Mouse (Mus musculus) intestine, embryonic 14.5 days (tissue): ENCODE data around the gene Ssbp2. TPM values are rescaled to one million over a fixed set of nuclear protein-coding genes. Genes with fewer than 3 reads are reported as not detected.

Experiments
- ATAC-seq: fragments of 200-750 bp; cut with Nextera tagmentation; replicated peaks from 2 replicates; pipeline ENCODE4 v1.8.0; 2017; ENCODE audit warnings: low read depth, moderate number of reproducible peaks, moderate TSS enrichment, moderate library complexity; ENCODE audit not compliant: low FRiP score, low TSS enrichment
- DNase-seq: peaks from one replicate; pipeline ENCODE4 v3.0.0-alpha.2; 2018; ENCODE audit warnings: low spot score
- H3K27ac ChIP-seq: fragments of 300-500 bp; sonication (generic); 2 replicates; pipeline ENCODE4 v1.5.1; 2014; ENCODE audit warnings: low read depth, mild to moderate bottlenecking, control low read depth
- H3K27me3 ChIP-seq: fragments of 300-500 bp; sonication (generic); replicated peaks from 2 replicates; pipeline ENCODE4 v1.6.1; 2014; ENCODE audit warnings: low read length, control low read depth; ENCODE audit not compliant: control insufficient read depth, insufficient read depth
- H3K36me3 ChIP-seq: fragments of 300-500 bp; sonication (generic); 2 replicates; pipeline ENCODE4 v1.6.1; 2014; ENCODE audit warnings: low read length, control low read depth; ENCODE audit not compliant: control insufficient read depth, insufficient read depth
- H3K4me1 ChIP-seq: fragments of 300-500 bp; sonication (generic); replicated peaks from 2 replicates; pipeline ENCODE4 v1.6.1; 2014; ENCODE audit warnings: low read length, control low read depth, mixed read lengths; ENCODE audit not compliant: control insufficient read depth, insufficient read depth
- H3K4me2 ChIP-seq: fragments of 300-500 bp; sonication (generic); 2 replicates; pipeline ENCODE4 v1.6.1; 2014; ENCODE audit warnings: low read length
- H3K4me3 ChIP-seq: fragments of 300-500 bp; sonication (generic); 2 replicates; pipeline ENCODE4 v1.5.1; 2014; ENCODE audit warnings: low read depth, low read length, control low read depth, mixed read lengths
- H3K9ac ChIP-seq: fragments of 300-500 bp; sonication (generic); 2 replicates; pipeline ENCODE4 v1.6.1; 2014; ENCODE audit warnings: mild to moderate bottlenecking, low read length
- H3K9me3 ChIP-seq: fragments of 300-500 bp; sonication (generic); 2 replicates; pipeline ENCODE4 v1.6.1; 2016; ENCODE audit warnings: low read length, control low read depth; ENCODE audit not compliant: control insufficient read depth
- WGBS: fragments of 180-500 bp; shearing (Covaris S2); extraction: QIAGEN DNeasy Blood & Tissue Kit; methylation state at CpG from one replicate; pipeline ENCODE4 v1.1.7; 2014; 5-methylcytosine and 5-hydroxymethylcytosine counted together
- polyA plus RNA-seq: library from polyadenylated mRNA; unstranded; fragments of >200 nt; fragmentation: Nextera tagmentation; extraction: Ambion mirVana; gene quantifications from 2 replicates; pipeline ENCODE4 v1.2.1, GENCODE M21; 2014

The Ssbp2 gene
- polyA plus RNA-seq, 1 experiment from 2014 or later: 110 TPM

GRCm38 (mm10) chr13:91471566-91471965, 11.5 kb downstream of the Ssbp2 start:
- no peak for ATAC-seq
- WGBS: 81% methylated on average over 2 of the region's 2 CpGs

GRCm38 (mm10) chr13:91471980-91472379, 11.9 kb downstream of the Ssbp2 start:
- Histone ChIP-seq H3K4me3 (no peak overlapping the region), H3K4me1 (peaks cover 8% of the 10 kb centered on the region; the same call in 1 of the 2 replicates), H3K27me3 (no peaks in the 10 kb centered on the region), H3K36me3 (no peaks in the 10 kb centered on the region), H3K27ac (no peak overlapping the region), H3K9ac (no peak overlapping the region), H3K9me3 (no peaks in the 10 kb centered on the region), H3K4me2 (no peak overlapping the region)
- 88% methylated on average over 2 of the region's 2 CpGs for WGBS
- DNase-seq (no peak), ATAC-seq (no peak)

More at GRCm38 (mm10) chr13:91471566-91471965, 11.5 kb downstream of the Ssbp2 start:
- DNase-seq: no peak
- Histone ChIP-seq H3K9me3 (no peaks in the 10 kb centered on the region), H3K4me2 (no peak overlapping the region), H3K27ac (no peak overlapping the region), H3K4me1 (peaks cover 8% of the 10 kb centered on the region; the same call in 1 of the 2 replicates), H3K4me3 (no peak overlapping the region), H3K9ac (no peak overlapping the region), H3K36me3 (no peaks in the 10 kb centered on the region), H3K27me3 (no peaks in the 10 kb centered on the region)

GRCm38 (mm10) chr13:91473527-91473926, 13.4 kb downstream of the Ssbp2 start:
- Histone ChIP-seq H3K9ac (no peak overlapping the region), H3K4me1 (peaks cover 15% of the 10 kb centered on the region), H3K9me3 (no peaks in the 10 kb centered on the region), H3K27me3 (no peaks in the 10 kb centered on the region), H3K4me3 (no peak overlapping the region), H3K27ac (no peak overlapping the region), H3K36me3 (no peaks in the 10 kb centered on the region), H3K4me2 (no peak overlapping the region)
- DNase-seq: no peak
- no peak for ATAC-seq
- 52% methylated on average over 6 of the region's 6 CpGs for WGBS

- ATAC-seq (no peak), DNase-seq (no peak)
- WGBS: 50% methylated on average over 1 of the region's 1 CpGs
- peaks cover 15% of the 10 kb centered on the region for H3K4me1 ChIP-seq
- H3K27me3 ChIP-seq: no peaks in the 10 kb centered on the region
- no peak overlapping the region for H3K27ac ChIP-seq
- H3K9ac ChIP-seq: no peak overlapping the region
- no peak overlapping the region for H3K4me2 ChIP-seq
- no peaks in the 10 kb centered on the region for H3K9me3 ChIP-seq
- no peak overlapping the region for H3K4me3 ChIP-seq
- no peaks in the 10 kb centered on the region for H3K36me3 ChIP-seq
Observed at GRCm38 (mm10) chr13:91474027-91474426, 13.9 kb downstream of the Ssbp2 start.

GRCm38 (mm10) chr13:91475888-91476287, 15.8 kb downstream of the Ssbp2 start:
- Histone ChIP-seq H3K36me3 (no peaks in the 10 kb centered on the region), H3K9me3 (no peaks in the 10 kb centered on the region), H3K4me1 (peaks cover 15% of the 10 kb centered on the region), H3K4me3 (no peak overlapping the region), H3K4me2 (no peak overlapping the region), H3K27me3 (no peaks in the 10 kb centered on the region), H3K9ac (no peak overlapping the region), H3K27ac (no peak overlapping the region)
- no peak for DNase-seq
- no peak for ATAC-seq

- Histone ChIP-seq H3K27ac (no peak overlapping the region), H3K36me3 (no peaks in the 10 kb centered on the region), H3K9ac (no peak overlapping the region), H3K4me1 (peaks cover 15% of the 10 kb centered on the region), H3K27me3 (no peaks in the 10 kb centered on the region), H3K4me3 (no peak overlapping the region), H3K4me2 (no peak overlapping the region), H3K9me3 (no peaks in the 10 kb centered on the region)
- ATAC-seq: no peak
- 91% methylated on average over 1 of the region's 1 CpGs for WGBS
- no peak for DNase-seq
Observed at GRCm38 (mm10) chr13:91476596-91477100, 16.6 kb downstream of the Ssbp2 start.

- no peak overlapping the region for H3K27ac ChIP-seq
- no peak overlapping the region for H3K4me3 ChIP-seq
- H3K9ac ChIP-seq: no peak overlapping the region
- ATAC-seq: no peak
- H3K9me3 ChIP-seq: no peaks in the 10 kb centered on the region
- no peak for DNase-seq
- H3K27me3 ChIP-seq: no peaks in the 10 kb centered on the region
- H3K4me2 ChIP-seq: no peak overlapping the region
- no peaks in the 10 kb centered on the region for H3K36me3 ChIP-seq
- H3K4me1 ChIP-seq: peaks cover 15% of the 10 kb centered on the region
- 33% methylated on average over 4 of the region's 4 CpGs for WGBS
Observed at GRCm38 (mm10) chr13:91478011-91478410, 17.9 kb downstream of the Ssbp2 start.

- Histone ChIP-seq H3K27ac (no peak overlapping the region), H3K4me1 (no peaks in the 10 kb centered on the region), H3K9me3 (no peaks in the 10 kb centered on the region), H3K27me3 (no peaks in the 10 kb centered on the region), H3K4me3 (no peak overlapping the region), H3K36me3 (no peaks in the 10 kb centered on the region), H3K9ac (no peak overlapping the region), H3K4me2 (no peak overlapping the region)
- DNase-seq (no peak), ATAC-seq (no peak)
- WGBS: 84% methylated on average over 1 of the region's 1 CpGs
Observed at GRCm38 (mm10) chr13:91484303-91484702, 24.2 kb downstream of the Ssbp2 start.

GRCm38 (mm10) chr13:91492133-91492532, 32.0 kb downstream of the Ssbp2 start:
- no peak overlapping the region for H3K4me2 ChIP-seq
- H3K9me3 ChIP-seq: no peaks in the 10 kb centered on the region
- DNase-seq: no peak
- H3K27me3 ChIP-seq: no peaks in the 10 kb centered on the region
- ATAC-seq: no peak
- no peak overlapping the region for H3K4me3 ChIP-seq
- no peak overlapping the region for H3K27ac ChIP-seq
- H3K4me1 ChIP-seq: no peaks in the 10 kb centered on the region
- H3K9ac ChIP-seq: no peak overlapping the region
- 81% methylated on average over 4 of the region's 4 CpGs for WGBS
- no peaks in the 10 kb centered on the region for H3K36me3 ChIP-seq
